Mouse (Mus musculus) G1E (cell line): ENCODE data around the gene Plekhg5.

Source experiments
- CTCF ChIP-seq: IDR thresholded peaks from 2 replicates; pipeline ENCODE4 v1.5.1; 2012; ENCODE audit warnings: low read depth, low read length, inconsistent platforms, mixed read lengths
- GATA1 ChIP-seq: IDR thresholded peaks from 2 replicates; pipeline ENCODE4 v1.6.1; 2012; ENCODE audit warnings: borderline replicate concordance, low read length, inconsistent platforms, mixed read lengths
- GATA2 ChIP-seq: IDR thresholded peaks from 2 replicates; pipeline ENCODE4 v1.6.1; 2012; ENCODE audit warnings: low read depth, low read length, inconsistent platforms, borderline replicate concordance
- POLR2AphosphoS5 ChIP-seq: IDR thresholded peaks from 2 replicates; pipeline ENCODE4 v1.6.1; 2012; ENCODE audit warnings: low read depth, low read length, inconsistent platforms; ENCODE audit not compliant: insufficient replicate concordance
- TAL1 ChIP-seq: conservative IDR thresholded peaks from 2 replicates; pipeline ENCODE4 v1.6.1; 2012; ENCODE audit warnings: low read depth, low read length, inconsistent platforms, mixed read lengths

DNA sequence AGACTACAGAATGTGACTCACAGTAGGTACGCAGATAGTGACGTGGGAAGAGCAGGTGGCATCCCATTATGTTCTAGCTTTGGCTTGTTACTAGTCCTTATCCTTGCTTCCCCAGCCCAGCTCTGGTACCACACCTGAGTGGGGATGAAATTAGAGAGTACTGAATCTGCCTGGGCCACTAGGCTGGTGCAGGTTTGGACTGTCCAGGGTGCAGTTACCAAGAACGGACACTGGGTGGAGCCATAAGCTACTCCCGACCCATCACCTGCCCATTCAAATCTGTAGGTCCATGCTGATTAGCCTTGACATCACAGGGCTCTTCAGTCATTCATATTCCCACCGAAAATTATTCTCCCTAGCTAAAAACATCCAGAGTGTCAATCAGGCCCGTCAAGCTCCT, 68.1 kb downstream of the Plekhg5 start:
- TF ChIP-seq CTCF: peak; percentile 96
- TF ChIP-seq GATA2: no peak
- no peak for TF ChIP-seq TAL1
- TF ChIP-seq POLR2AphosphoS5: no peak
- no peak for TF ChIP-seq GATA1
